ENCODE assay signal across 8 mouse cellular contexts in the genomic region with DNA sequence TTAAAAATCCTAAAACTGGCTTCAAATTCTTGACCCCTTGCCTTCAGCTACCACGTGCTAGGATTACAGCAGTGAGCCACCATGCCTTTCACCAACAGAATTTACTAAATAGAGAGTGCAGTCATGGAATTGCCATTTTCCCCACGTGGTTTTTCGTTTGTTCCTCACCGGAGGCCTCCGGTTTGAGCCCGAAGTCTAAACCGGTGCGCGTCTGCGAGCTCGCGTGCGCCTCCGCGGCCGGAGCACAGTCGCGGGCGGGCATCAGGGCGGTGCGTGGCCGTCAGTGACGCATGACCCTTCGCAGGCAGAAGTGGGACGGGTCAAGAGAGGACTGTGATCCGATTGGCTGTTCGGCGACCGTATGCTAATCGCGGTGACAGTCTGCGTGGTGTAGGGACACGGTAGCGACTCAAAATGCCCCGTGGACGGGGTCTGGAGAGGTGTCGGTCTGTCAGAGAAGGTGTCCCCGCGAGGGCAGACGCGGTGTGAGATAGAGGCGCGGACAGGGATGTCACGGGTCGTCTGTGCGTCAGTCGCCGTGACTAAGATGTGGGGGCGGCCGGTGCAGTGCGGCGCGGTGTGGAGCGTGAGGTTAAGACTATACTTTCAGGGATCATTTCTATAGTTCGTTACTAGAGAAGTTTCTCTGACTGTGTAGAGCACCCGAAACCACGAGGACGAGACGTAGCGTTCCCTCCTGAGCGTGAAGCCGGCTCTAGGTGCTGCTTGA. TPM values are rescaled to one million over a fixed set of nuclear protein-coding genes. Genes with fewer than 3 reads are reported as not detected.
DNase-seq lines count a peak whose midpoint lies in the region; ATAC-seq and TF ChIP-seq lines count a peak whose summit lies in the region.
"Not testable (repeated sequence)": the region's sequence is repeated elsewhere in the genome, so short reads cannot be mapped to it uniquely, and the experiment has no call there.

No protein-coding gene starts in this region.

- peak overlapping the region; percentile 33 for H3K4me3 ChIP-seq in hindbrain, embryonic 15.5 days

- POLR2A ChIA-PET in Patski (lab: Charles Lee) = interaction anchor here (0.5 to 1.4 kb wide), 4 partner anchors 9 to 85 kb away, joined by 3 to 4 read pairs (median 4); no protein-coding TSS in a partner anchor

- peak; percentile 23 for TF ChIP-seq CTCF in Patski (IDR thresholded peaks at IDR 0.05)

- WGBS in hindbrain, embryonic 15.5 days = under 1% methylated on average over 34 of the region's 62 CpGs

- peak overlapping the region; percentile 45 for H3K9ac ChIP-seq in hindbrain, embryonic 15.5 days

- CTCF ChIA-PET in Patski (lab: Charles Lee) = not testable (repeated sequence)

- peak; percentile 99 for ATAC-seq in Patski
- ATAC-seq in hindbrain, embryonic 15.5 days (ENCODE audit: low FRiP score, low read depth) = peak; percentile 98

- not testable (repeated sequence) for DNase-seq in Patski (ENCODE audit: low read depth, low spot score)
- peak; percentile 38 to 76 for DNase-seq in cerebellum, postnatal 4 days (ENCODE audit: low spot score in 2 of 2)
- DNase-seq in gastrocnemius, adult 18-20 months (ENCODE audit: low spot score) = peak; percentile 86
- DNase-seq in left cerebral cortex, adult 18-20 months (ENCODE audit: low spot score in 2 of 2) = peak; percentile 64 to 84
- peak; percentile 86 for DNase-seq in lung, postnatal 36 days
- DNase-seq in retina, postnatal 1 day = peak; percentile 89
- DNase-seq in thymus, postnatal 4 days = peak; percentile 72

- H3K27me3 ChIP-seq in Patski; hindbrain, embryonic 15.5 days: not testable (repeated sequence)

- in situ Hi-C loops in Patski (cut with MboI; ENCODE audit: low pct_unique_long_range_greater_than_20kb) = not testable (repeated sequence)

- H3K4me2 ChIP-seq in hindbrain, embryonic 15.5 days = peak overlapping the region; percentile 65

- H3K9me3 ChIP-seq in hindbrain, embryonic 15.5 days = not testable (repeated sequence)

- peaks cover 12% of the 10 kb centered on the region for H3K4me1 ChIP-seq in hindbrain, embryonic 15.5 days (replicated peaks)

- not testable (repeated sequence) for H3K36me3 ChIP-seq in hindbrain, embryonic 15.5 days

- H3K27ac ChIP-seq in hindbrain, embryonic 15.5 days (replicated peaks) = peak overlapping the region; percentile 87

RNA-seq across cellular contexts. Expression of gene Tex14, which starts 37.9 kb away (rescaled TPM):
- 0.24 TPM for polyA plus RNA-seq in Patski (2021)
- total RNA-seq in gastrocnemius, adult 18-20 months (2021) = under 1 TPM; 0.14 TPM
- polyA plus RNA-seq in hindbrain, embryonic 15.5 days (2015; fragmentation: Nextera tagmentation; extraction: Ambion mirVana) = 1.7 and 1.9 TPM in 2 replicates
- total RNA-seq in left cerebral cortex, adult 18-20 months (2021) = under 1 TPM; 0.14 to 0.30 TPM

RNA-seq across cellular contexts. Expression of gene Rad51c, which starts 38.1 kb away (rescaled TPM):
- 7.6 TPM for polyA plus RNA-seq in Patski (2021)
- under 1 TPM; 0.17 to 0.18 TPM for total RNA-seq in gastrocnemius, adult 18-20 months (2021)
- polyA plus RNA-seq in hindbrain, embryonic 15.5 days (2015; fragmentation: Nextera tagmentation; extraction: Ambion mirVana) = 4.7 and 4.9 TPM in 2 replicates
- 1 to 10 TPM; 3.1 to 4.2 TPM for total RNA-seq in left cerebral cortex, adult 18-20 months (2021)
